Mouse (Mus musculus) mammary gland, adult 2 months (tissue): ENCODE data around the gene Pcdh8. TPM values are rescaled to one million over a fixed set of nuclear protein-coding genes. Genes with fewer than 3 reads are reported as not detected.

ENCODE experiments used
- polyA plus RNA-seq: library from polyadenylated mRNA; depleted of rRNA; stranded (reverse); fragments of >200 nt; gene quantifications from 2 replicates; pipeline ENCODE4 v1.2.3, GENCODE M21; 2012; ENCODE audit warnings: low replicate concordance; rRNA removed

Pcdh8 gene
- 0.03 TPM in 1 of 2 replicates, not detected in the other for polyA plus RNA-seq

GRCm38 (mm10) chr14:79771094-79771535 is at the start of gene Pcdh8:
Pcdh8 (minus strand) TSS chr14:79771312.

Other genes starting within 250 kb of the Pcdh8 start
- 3.7 and 11.1 TPM in 2 replicates for gene Sugt1, start 183.6 kb downstream of the Pcdh8 start, polyA plus RNA-seq
- 0.84 and 0.86 TPM in 2 replicates for gene Cnmd, start 109.1 kb downstream of the Pcdh8 start, polyA plus RNA-seq
- 0.22 and 0.45 TPM in 2 replicates for gene Olfm4, start 212.8 kb upstream of the Pcdh8 start, polyA plus RNA-seq